Mouse (Mus musculus) spleen, adult 18-20 months (tissue): ENCODE measurements around the gene Ufsp1.

Experiments used
- DNase-seq, 2 experiments: peaks; one replicate each; pipeline ENCODE4 v3.0.0; 2022; ENCODE audit warnings: mixed read lengths in 2 of 2

Gene Ufsp1

GRCm38 (mm10) chr5:137334317-137334716 lies 39.9 kb downstream of the Ufsp1 start:
- DNase-seq = no peak

- no peak for DNase-seq
These were observed 40.6 kb downstream of the Ufsp1 start for GRCm38 (mm10) chr5:137335066-137335465.

- no peak for DNase-seq
These were observed 42.8 kb downstream of the Ufsp1 start for GRCm38 (mm10) chr5:137337190-137337589.

- peak; percentile 75 to 83 for DNase-seq
These were observed 43.8 kb downstream of the Ufsp1 start for GRCm38 (mm10) chr5:137338256-137338655.

- no peak for DNase-seq
These were observed 44.3 kb downstream of the Ufsp1 start for GRCm38 (mm10) chr5:137338663-137339289.

- DNase-seq = no peak
These were observed 45.0 kb downstream of the Ufsp1 start for GRCm38 (mm10) chr5:137339290-137339979.

GRCm38 (mm10) chr5:137340222-137340621 lies 45.8 kb downstream of the Ufsp1 start:
- no peak for DNase-seq

GRCm38 (mm10) chr5:137342407-137343012 lies 48.1 kb downstream of the Ufsp1 start:
- DNase-seq = no peak

- DNase-seq = no peak
These were observed 49.0 kb downstream of the Ufsp1 start for GRCm38 (mm10) chr5:137343412-137343811.

- DNase-seq = no peak
These were observed 49.4 kb downstream of the Ufsp1 start for GRCm38 (mm10) chr5:137343869-137344268.
